Mouse (Mus musculus): ENCODE measurements around the gene Nr0b2. TPM values are rescaled to one million over a fixed set of nuclear protein-coding genes. Genes with fewer than 3 reads are reported as not detected.
A peak's percentile ranks its signal among the peaks of the same experiment; 100 is the strongest.

The Nr0b2 gene
- polyA plus RNA-seq, 1 experiment = 2.1 TPM

- Histone ChIP-seq H3K27ac (ENCODE audit: insufficient read depth, low read length) (no peak within 1 kb of the TSS), H3K4me1 (ENCODE audit: control insufficient read depth, insufficient read depth, low read length) (peaks cover 7% of the 10 kb centered on the region; the same call in 1 of the 2 replicates), H3K4me3 (replicated peaks; ENCODE audit: insufficient read depth, low read depth, low read length) (no peak within 1 kb of the TSS), H3K27me3 (ENCODE audit: control insufficient read depth, insufficient read depth, low read length) (no peaks in the 10 kb centered on the region)
- DNase-seq = peak; percentile 40 to 60
- TF ChIP-seq POLR2A (IDR thresholded peaks at IDR 0.05; ENCODE audit: borderline replicate concordance, insufficient read depth, low read length) (no peak), CTCF (IDR thresholded peaks at IDR 0.05; ENCODE audit: borderline replicate concordance, insufficient read depth, low read depth, low read length) (peak; percentile 47; the same call in 1 of the 2 replicates)
- WGBS = 5% methylated on average over 16 of the region's 16 CpGs
These were observed 48.6 kb downstream of the Nr0b2 start, which contains the start of gene Sfn for GRCm38 (mm10) chr4:133601721-133602218. Gene Sfn (minus strand): TSS chr4:133602168.

GRCm38 (mm10) chr4:133603056-133603455 lies 49.9 kb downstream of the Nr0b2 start:
- Histone ChIP-seq H3K27me3 (ENCODE audit: control insufficient read depth, insufficient read depth, low read length) (no peaks in the 10 kb centered on the region), H3K4me3 (replicated peaks; ENCODE audit: insufficient read depth, low read depth, low read length) (no peak overlapping the region), H3K27ac (ENCODE audit: insufficient read depth, low read length) (no peak overlapping the region), H3K4me1 (ENCODE audit: control insufficient read depth, insufficient read depth, low read length) (peaks cover 7% of the 10 kb centered on the region; the same call in 1 of the 2 replicates)
- WGBS = 91% methylated on average over 5 of the region's 5 CpGs
- no peak for DNase-seq
- no peak for TF ChIP-seq POLR2A (IDR thresholded peaks at IDR 0.05; ENCODE audit: borderline replicate concordance, insufficient read depth, low read length)
- no peak for TF ChIP-seq CTCF (IDR thresholded peaks at IDR 0.05; ENCODE audit: borderline replicate concordance, insufficient read depth, low read depth, low read length)

- Histone ChIP-seq H3K27me3 (ENCODE audit: control insufficient read depth, insufficient read depth, low read length) (no peaks in the 10 kb centered on the region), H3K4me1 (ENCODE audit: control insufficient read depth, insufficient read depth, low read length) (peaks cover 7% of the 10 kb centered on the region; the same call in 1 of the 2 replicates), H3K4me3 (replicated peaks; ENCODE audit: insufficient read depth, low read depth, low read length) (no peak overlapping the region), H3K27ac (ENCODE audit: insufficient read depth, low read length) (no peak overlapping the region)
- no peak for TF ChIP-seq CTCF (IDR thresholded peaks at IDR 0.05; ENCODE audit: borderline replicate concordance, insufficient read depth, low read depth, low read length)
- no peak for TF ChIP-seq POLR2A (IDR thresholded peaks at IDR 0.05; ENCODE audit: borderline replicate concordance, insufficient read depth, low read length)
- 73% methylated on average over 7 of the region's 7 CpGs for WGBS
- no peak for DNase-seq
These were observed 51.0 kb downstream of the Nr0b2 start for GRCm38 (mm10) chr4:133604175-133604574.

- no peaks in the 10 kb centered on the region for H3K27me3 ChIP-seq (ENCODE audit: control insufficient read depth, insufficient read depth, low read length)
- peaks cover 7% of the 10 kb centered on the region; the same call in 1 of the 2 replicates for H3K4me1 ChIP-seq (ENCODE audit: control insufficient read depth, insufficient read depth, low read length)
- no peak for TF ChIP-seq CTCF (IDR thresholded peaks at IDR 0.05; ENCODE audit: borderline replicate concordance, insufficient read depth, low read depth, low read length)
- TF ChIP-seq POLR2A (IDR thresholded peaks at IDR 0.05; ENCODE audit: borderline replicate concordance, insufficient read depth, low read length) = no peak
- no peak for DNase-seq
- 67% methylated on average over 6 of the region's 6 CpGs for WGBS
- H3K4me3 ChIP-seq (replicated peaks; ENCODE audit: insufficient read depth, low read depth, low read length) = no peak overlapping the region
- H3K27ac ChIP-seq (ENCODE audit: insufficient read depth, low read length) = no peak overlapping the region
These were observed 51.7 kb downstream of the Nr0b2 start for GRCm38 (mm10) chr4:133604856-133605255.

- WGBS = 55% methylated on average over 9 of the region's 9 CpGs
- Histone ChIP-seq H3K27ac (ENCODE audit: insufficient read depth, low read length) (no peak overlapping the region), H3K27me3 (ENCODE audit: control insufficient read depth, insufficient read depth, low read length) (no peaks in the 10 kb centered on the region), H3K4me3 (replicated peaks; ENCODE audit: insufficient read depth, low read depth, low read length) (no peak overlapping the region), H3K4me1 (ENCODE audit: control insufficient read depth, insufficient read depth, low read length) (peaks cover 2% of the 10 kb centered on the region; the same call in 1 of the 2 replicates)
- TF ChIP-seq POLR2A (IDR thresholded peaks at IDR 0.05; ENCODE audit: borderline replicate concordance, insufficient read depth, low read length) (no peak), CTCF (IDR thresholded peaks at IDR 0.05; ENCODE audit: borderline replicate concordance, insufficient read depth, low read depth, low read length) (no peak)
- no peak for DNase-seq
These were observed 52.2 kb downstream of the Nr0b2 start for GRCm38 (mm10) chr4:133605330-133605729.

Other genes starting within 250 kb of the Nr0b2 start
- gene Wdtc1, start 199.9 kb upstream of the Nr0b2 start, polyA plus RNA-seq (2012; rRNA removed) = 46.3 and 46.6 TPM in 2 replicates
- 47.6 and 49.5 TPM in 2 replicates for gene Slc9a1, start 183.7 kb upstream of the Nr0b2 start, polyA plus RNA-seq (2012; rRNA removed)
- gene Tent5b, start 73.2 kb upstream of the Nr0b2 start, polyA plus RNA-seq (2012; rRNA removed) = 0.21 and 0.26 TPM in 2 replicates
- gene Trnp1, start 54.8 kb upstream of the Nr0b2 start, polyA plus RNA-seq (2012; rRNA removed) = 153 and 162 TPM in 2 replicates
- gene Kdf1, start 34.4 kb upstream of the Nr0b2 start, polyA plus RNA-seq (2012; rRNA removed) = 0.10 TPM in 1 of 2 replicates, not detected in the other
- 197 and 231 TPM in 2 replicates for gene Nudc, start 7.4 kb upstream of the Nr0b2 start, polyA plus RNA-seq (2012; rRNA removed)
- 9.4 and 10.2 TPM in 2 replicates for gene Gpatch3, start 21.4 kb downstream of the Nr0b2 start, polyA plus RNA-seq (2012; rRNA removed)
- 23.6 and 23.9 TPM in 2 replicates for gene Gpn2, start 31.0 kb downstream of the Nr0b2 start, polyA plus RNA-seq (2012; rRNA removed)
- gene Sfn, start 48.8 kb downstream of the Nr0b2 start, polyA plus RNA-seq (2012; rRNA removed) = 4.2 and 4.8 TPM in 2 replicates
- gene Zdhhc18, start 96.8 kb downstream of the Nr0b2 start, polyA plus RNA-seq (2012; rRNA removed) = 51.8 and 58.7 TPM in 2 replicates
- 10.8 and 11.1 TPM in 2 replicates for gene Pigv, start 119.3 kb downstream of the Nr0b2 start, polyA plus RNA-seq (2012; rRNA removed)
- 49.4 and 52.2 TPM in 2 replicates for gene Arid1a, start 203.4 kb downstream of the Nr0b2 start, polyA plus RNA-seq (2012; rRNA removed)

Measured in cerebellum, adult 2 months (tissue).